Mouse (Mus musculus) midbrain, embryonic 15.5 days (tissue): ENCODE results near the gene Tbpl2. TPM values are rescaled to one million over a fixed set of nuclear protein-coding genes. Genes with fewer than 3 reads are reported as not detected.

Experiments used
- polyA plus RNA-seq: library from polyadenylated mRNA; unstranded; fragments of >200 nt; fragmentation: Nextera tagmentation; extraction: Ambion mirVana; gene quantifications from 2 replicates; pipeline ENCODE4 v1.2.1, GENCODE M21; 2015

Gene Tbpl2
- polyA plus RNA-seq, 1 experiment from 2014 or later = not detected

Other genes with a start within 250 kb of the Tbpl2 start
- gene Hnmt, start 47.2 kb downstream of the Tbpl2 start, polyA plus RNA-seq = 6.5 and 7.9 TPM in 2 replicates
- not detected in 2 replicates for gene Il1f8, start 56.6 kb upstream of the Tbpl2 start, polyA plus RNA-seq
- not detected in 2 replicates for gene Il1f9, start 89.9 kb upstream of the Tbpl2 start, polyA plus RNA-seq
- gene Il1f6, start 118.8 kb upstream of the Tbpl2 start, polyA plus RNA-seq = not detected in 2 replicates
- not detected in 2 replicates for gene Il1f5, start 180.4 kb upstream of the Tbpl2 start, polyA plus RNA-seq
- not detected in 2 replicates for gene Il1f10, start 194.6 kb upstream of the Tbpl2 start, polyA plus RNA-seq
- 0.72 TPM in 1 of 2 replicates, not detected in the other for gene Il1rn, start 240.3 kb upstream of the Tbpl2 start, polyA plus RNA-seq